Mouse (Mus musculus) telencephalon, adult 2 months (tissue): Measurements from ENCODE around the gene Drg1.

Experiments used
- DNase-seq: peaks from one replicate; pipeline ENCODE4 v3.0.0-alpha.2; 2011; ENCODE audit warnings: low read depth, low spot score

Gene Drg1

DNA sequence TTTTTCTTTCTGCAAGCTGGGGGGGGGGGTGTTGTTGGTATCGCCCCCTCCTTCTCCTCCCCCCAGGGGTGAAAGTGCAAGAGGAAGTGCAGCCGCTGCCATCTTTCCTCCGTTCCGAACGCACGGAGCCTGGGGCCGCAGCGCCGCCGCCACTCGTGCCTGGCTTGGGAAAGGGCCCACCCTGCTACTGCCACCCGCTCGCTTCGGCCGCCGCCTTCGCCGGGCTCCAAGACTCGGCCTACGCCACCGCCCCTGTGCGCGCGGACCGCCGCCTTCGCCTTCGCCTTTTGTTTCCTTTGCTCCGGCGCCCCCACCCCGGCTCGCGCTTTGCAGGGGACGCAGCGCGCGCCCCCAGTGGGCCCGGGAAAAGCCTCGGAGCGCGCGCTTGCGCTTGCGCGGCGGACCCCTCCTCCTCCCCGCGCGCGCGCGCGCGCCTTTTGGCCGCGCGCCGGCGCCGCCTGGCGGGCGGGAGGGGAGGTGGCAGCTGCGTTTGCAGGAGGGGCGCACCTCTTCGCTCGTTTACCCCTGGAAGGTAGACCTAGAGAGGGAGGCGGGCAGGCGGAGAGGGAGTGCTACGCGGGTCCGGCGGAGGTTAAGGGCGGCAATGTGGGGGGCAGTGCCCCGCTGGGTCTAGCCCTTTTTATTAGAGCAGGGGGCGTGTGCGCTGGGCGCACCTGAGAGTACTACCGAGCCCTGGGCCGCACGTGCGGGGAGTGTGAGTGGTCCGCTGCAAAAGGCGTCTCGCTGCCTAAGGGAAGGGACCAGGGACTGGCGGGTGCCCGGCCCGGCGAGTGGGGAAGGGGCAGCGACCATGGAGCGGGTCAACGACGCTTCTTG is 23.8 kb upstream of the Drg1 start:
- DNase-seq: peak; percentile 74

GRCm38 (mm10) chr11:3289302-3289802 is 23.1 kb upstream of the Drg1 start:
- peak; percentile 71 for DNase-seq

DNA sequence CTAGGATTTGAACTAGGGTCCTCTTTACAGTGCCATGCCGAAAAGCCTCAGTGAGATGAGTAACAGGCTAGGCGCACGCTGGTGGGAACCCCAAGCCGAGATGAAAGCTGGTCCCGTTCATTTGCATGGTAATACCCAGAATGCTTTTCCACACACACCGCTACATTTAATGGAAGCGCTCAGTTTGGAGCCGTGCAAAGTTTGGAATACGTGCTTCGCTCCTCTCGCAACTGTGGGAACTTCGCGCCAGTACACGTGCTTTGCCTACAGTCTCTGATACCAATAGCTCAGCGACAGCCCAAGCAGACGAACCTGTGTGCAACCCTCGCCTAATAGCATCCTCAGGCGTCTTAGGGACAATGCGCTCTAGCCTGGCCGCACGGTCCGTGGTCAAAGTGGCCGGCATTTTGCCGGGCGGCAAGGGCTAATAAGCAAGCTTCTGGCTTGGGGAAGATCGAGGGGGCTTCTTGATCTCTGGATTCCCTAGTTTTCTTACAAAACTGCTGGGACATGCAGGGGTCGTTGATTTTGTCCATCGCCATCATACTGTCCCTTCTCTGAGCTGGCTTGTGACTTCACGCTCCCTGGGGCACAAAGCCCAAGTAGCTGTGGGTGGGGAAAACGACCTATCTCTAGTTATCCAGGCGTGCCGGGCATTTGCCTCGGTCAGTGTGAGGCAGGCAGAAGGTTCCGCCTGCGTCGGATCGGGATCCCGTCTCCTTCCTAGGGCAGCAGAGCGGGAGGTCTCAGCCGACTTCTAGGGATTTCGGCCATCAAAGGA is 22.5 kb upstream of the Drg1 start, which contains the start of gene Patz1:
Gene Patz1 (plus strand): TSS at position 354 of the 781 bp plus-strand sequence.
- peak; percentile 55 for DNase-seq

DNA sequence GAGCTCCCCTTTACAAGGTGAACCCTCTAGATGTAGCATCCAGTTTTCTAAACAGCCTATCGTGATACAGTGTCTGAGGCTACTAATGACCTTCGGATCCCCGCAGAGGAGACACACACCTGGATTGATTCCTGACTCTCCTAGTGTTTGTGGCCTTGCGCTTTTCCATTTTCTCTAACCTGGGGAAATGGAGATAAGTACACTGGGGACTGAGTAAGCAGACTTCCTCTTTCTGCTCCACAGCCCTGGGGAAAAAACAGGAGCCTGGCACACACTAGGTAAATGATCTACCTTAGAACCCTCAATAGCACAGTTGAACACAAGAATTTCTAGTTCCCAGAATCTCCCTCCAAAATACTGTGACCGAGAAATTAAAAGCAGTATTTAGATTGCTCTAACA is 21.7 kb upstream of the Drg1 start:
- DNase-seq: no peak

DNA sequence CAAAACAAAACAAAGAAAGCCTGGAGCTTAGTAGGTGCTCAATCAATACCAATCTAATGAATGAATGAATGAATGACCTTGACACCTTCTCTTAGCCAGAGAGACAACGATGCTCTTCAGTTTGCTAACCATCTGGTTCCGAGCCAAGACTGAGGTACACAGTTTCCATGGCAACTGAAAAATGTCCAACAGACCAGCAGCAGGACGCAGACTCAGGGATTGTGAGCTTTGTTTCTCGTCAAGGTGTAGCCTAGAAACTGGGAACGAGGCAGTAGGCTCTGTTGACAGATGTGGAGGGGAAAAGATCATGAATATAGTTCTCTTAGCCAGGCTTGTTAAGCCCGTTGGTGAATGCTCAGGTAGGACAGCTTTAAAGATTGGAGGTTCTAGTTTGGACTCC is 20.9 kb upstream of the Drg1 start:
- DNase-seq: no peak

DNA sequence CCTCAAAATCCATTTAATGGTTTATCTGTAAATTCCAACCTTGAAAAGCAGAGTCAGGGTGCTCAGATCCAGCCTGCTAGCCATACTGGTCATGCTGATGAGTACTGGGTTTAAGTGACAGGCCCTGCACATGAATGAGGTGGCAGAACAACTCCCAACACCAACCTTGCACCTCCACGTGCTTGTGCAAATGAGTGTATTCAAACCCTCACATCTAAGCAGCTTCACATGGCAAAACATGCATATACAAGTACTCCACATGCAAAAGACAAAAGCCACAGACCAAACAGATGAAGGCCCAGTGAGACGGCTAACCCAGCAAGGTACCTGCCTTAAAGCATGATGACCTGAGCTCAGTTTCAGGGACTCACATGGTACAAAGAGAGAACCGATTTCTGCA is 19.7 kb upstream of the Drg1 start:
- no peak for DNase-seq

DNA sequence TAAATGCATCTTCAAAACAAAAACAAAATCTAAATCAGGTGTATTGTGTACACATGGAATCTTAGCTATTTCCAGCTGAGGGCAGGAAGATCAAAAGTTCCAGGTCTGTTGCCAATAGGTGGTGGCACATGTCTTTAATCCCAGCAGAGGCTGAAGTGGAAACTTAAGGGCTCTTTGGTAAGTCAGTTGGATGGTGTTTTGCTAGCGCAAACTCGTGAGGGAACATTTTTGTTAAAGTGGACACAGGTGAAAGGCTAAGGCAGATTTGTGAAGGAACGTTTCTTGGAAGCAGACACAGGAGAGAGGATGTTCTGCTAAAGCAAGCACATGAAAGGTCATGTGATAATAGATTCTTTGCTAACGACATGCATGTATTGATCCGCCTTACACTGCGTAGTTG is 17.4 kb upstream of the Drg1 start:
- DNase-seq: no peak

DNA sequence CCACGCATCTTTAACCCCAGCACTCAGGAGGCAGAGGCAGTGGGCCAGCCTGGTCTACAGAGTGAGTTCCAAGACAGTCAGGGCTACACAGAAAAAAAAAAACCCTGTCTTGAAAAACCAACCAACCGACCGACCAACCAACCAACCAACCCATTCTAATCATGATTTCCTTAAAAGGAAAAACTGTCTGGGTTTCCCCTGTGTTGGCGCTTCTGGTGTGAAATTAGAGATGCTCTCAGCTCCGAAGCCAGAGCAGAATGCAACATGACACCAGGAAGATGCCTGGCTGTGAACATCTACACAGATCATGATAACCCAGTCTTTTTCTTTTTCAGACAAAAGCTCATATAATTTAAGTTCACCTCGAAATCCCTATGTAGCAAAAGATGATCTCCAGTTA is 16.7 kb upstream of the Drg1 start:
- no peak for DNase-seq

GRCm38 (mm10) chr11:3279729-3280128 is 13.5 kb upstream of the Drg1 start:
- no peak for DNase-seq

DNA sequence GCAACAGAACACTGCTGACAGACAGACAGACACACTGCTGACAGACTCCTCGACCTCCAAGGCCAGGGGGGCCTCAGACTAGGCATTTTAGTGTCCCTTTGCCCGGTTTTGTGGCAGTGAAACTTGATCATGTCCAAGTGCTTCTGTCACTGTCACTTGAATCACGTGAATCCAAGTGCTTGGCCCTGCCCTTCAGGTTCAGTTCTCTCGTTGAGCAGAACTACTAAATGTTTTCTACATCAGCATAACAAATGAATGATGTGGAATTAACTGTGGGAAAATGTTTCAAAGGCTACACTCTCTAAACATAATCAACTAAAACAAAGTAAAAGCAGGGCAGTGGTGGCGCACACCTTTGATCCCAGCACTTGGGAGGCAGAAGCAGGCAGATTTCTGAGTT is 12.1 kb upstream of the Drg1 start:
- no peak for DNase-seq

DNA sequence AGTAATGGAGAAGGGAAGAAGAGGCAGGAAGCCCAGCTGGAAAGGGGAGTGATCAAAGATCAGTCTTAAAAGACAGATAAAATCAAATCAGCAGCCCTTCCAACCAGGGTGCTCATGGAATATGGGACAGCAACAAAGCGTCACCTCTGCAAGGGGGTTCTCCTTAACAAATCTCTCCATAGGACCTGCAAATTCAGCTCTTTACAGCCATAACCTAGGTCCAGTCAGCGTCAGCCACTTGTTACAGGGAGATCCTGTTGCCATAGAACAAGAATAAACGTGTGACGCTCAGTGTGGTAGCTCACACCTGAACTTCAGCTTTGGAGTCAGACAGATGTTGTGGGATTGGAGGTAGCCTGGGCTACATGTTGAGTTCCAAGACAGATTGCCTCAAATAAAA is 3.0 kb upstream of the Drg1 start:
- DNase-seq: no peak

DNA sequence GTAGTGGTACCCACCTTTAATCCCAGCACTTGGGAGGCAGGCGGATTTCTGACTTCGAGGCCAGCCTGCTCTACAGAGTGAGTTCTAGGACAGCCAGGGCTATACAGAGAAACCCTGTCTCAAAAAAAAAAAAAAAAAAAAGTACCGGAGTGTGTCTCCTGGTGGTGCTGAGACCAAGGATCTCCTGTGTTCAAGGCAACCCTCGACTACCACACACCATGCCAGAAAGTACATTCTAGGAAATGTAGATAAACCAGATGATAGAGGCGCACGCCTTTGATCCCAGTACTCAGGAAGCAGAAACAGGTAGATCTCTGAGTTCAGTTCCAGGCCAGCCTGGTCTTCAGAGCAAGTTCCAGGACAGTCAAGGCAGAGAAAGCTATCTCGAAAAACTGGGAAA is 918 bp upstream of the Drg1 start:
- DNase-seq: no peak

- DNase-seq: no peak
Measured at GRCm38 (mm10) chr11:3265291-3266078, 730 bp downstream of the Drg1 start.

- no peak for DNase-seq
Measured at GRCm38 (mm10) chr11:3259537-3259936, 6.7 kb downstream of the Drg1 start.

DNA sequence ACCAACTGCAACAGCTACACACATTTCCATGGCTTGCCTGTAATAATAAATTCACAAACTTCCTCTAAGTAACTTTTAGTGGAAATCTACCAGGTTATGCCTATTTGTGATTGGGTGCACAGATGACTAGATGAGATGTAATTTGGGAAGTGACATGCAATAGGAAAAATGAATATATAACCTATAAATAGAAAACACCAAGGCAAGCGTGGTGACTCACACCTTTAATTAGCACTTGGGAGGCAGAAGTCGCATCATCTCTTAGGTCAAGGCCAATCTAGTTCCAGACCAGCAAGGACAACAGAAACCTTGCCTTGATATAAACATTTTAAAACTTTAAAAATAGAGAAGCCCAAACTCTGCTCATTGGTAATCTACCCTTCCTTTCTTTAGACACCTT is 18.8 kb downstream of the Drg1 start:
- DNase-seq: no peak

DNA sequence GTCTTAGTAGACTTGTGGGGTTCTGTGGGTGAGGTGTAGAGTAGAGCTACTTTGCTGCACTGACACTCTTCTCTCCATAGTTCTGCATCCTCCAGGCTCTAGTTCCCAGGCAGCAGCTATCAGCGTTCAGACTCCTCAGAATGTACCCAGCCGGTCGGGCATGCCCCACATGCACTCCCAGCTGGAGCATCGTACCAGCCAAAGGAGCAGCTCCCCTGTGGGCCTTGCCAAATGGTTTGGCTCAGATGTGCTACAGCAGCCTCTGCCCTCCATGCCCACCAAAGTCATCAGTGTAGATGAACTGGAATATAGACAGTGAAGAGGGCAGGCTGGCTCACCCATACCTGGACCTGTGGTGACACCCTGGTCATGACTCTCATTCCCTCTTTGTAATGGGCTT is 22.4 kb downstream of the Drg1 start:
- no peak for DNase-seq

DNA sequence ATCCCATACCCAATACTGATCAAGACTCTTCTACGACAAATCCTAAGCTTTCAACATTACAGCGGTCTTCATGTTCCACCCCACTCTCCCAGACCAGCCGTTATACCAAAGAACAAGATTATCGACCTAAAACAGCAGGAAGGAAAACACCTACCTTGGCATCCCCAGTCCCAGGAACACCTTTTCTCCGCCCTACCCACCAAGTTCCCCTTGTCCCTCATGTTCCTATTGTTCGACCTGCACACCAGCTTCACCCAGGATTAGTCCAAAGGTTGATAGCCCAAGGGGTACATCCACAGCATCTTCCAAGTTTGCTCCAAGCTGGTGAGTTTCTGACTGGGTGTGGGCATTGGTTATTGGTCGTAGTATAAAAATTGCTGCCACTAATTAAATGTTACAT is 23.8 kb downstream of the Drg1 start:
- DNase-seq: no peak

DNA sequence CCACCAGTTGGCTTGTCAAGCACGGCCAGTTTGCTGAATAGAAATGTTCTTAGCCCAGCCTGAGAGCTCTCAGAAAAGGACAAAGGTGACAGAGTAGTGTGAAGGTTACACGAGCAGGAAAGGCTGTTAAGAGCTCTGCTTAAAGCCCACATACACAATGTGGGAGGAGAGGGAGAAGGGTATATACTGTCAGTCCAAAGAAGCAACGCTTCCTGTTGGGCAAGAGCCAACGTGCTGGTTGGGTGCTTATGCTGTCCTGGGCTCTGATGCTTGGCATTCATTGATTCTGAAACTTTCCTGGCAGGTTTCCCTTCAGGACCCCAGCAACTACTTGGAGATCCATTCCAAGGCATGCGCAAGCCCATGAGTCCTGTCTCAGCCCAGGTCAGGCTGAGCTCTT is 30.9 kb downstream of the Drg1 start:
- DNase-seq: no peak

GRCm38 (mm10) chr11:3233704-3234103 is 32.5 kb downstream of the Drg1 start:
- DNase-seq: no peak

DNA sequence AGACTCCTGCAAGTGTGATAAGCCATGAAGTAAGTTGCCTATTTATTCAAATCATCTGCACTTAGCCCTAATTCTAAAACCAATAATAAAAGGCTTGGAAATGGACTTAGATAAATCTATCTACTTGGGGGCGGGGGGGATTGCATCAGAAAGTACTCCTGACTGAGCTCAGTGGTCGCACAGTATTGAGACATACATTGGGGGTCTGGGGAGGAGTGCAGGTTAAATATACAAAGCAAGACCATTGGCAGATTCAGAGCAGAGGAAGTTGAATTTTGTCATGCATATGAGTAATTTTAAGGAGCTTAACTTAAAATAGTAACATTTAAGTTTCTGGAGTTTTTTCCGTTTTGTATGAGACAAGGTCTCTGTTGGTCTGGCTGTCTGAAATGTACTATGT is 34.0 kb downstream of the Drg1 start:
- DNase-seq: no peak

DNA sequence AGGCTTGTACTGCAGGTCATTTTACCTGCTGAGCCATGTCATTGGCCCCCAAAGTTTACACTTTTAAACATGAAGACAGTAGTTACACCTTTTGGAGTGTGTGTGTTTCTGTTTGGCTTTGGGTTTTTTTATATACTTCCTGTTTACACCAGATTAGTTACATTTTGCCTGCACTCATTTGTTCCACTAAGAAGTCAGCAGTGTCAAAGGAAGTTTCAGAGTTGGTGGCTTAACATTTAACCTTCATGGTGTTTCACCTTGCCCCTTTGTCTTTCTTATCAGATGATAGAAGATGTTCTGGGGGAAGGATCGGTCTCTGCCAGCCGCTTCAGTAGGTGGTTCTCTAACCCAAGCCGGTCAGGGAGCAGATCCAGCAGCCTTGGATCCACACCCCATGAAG is 39.1 kb downstream of the Drg1 start:
- no peak for DNase-seq

- no peak for DNase-seq
Measured at GRCm38 (mm10) chr11:3223105-3223504, 43.1 kb downstream of the Drg1 start.
